Mouse (Mus musculus): ENCODE data around the gene Mapkapk2.
"Not testable (repeated sequence)": the region's sequence is repeated elsewhere in the genome, so short reads cannot be mapped to it uniquely, and the experiment has no call there.

The Mapkapk2 gene

DNA sequence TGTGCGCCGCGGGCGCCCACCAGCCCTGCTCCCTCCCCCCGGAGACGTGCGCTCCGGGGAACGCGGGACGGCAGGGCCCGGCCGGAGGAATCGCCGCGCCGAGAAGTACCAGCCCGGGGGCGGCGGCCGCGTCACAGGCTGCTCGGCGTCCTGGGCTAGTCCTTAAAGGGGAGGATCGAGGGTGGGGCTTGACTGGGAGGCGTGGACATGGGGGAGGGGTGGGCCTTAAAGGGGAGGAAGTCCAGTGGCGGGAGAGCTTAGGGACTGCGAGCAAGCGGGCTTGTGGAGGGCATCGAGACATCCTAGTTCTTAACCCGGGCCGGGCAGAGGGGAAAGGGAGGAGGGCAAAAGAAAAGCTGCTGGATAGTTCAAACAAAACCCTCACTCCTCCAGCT is at the start of gene Mapkapk2:
Mapkapk2 (minus strand) TSS at position 127 of the 395 bp plus-strand sequence.
- DNase-seq (ENCODE audit: low spot score) = peak; percentile 75

DNA sequence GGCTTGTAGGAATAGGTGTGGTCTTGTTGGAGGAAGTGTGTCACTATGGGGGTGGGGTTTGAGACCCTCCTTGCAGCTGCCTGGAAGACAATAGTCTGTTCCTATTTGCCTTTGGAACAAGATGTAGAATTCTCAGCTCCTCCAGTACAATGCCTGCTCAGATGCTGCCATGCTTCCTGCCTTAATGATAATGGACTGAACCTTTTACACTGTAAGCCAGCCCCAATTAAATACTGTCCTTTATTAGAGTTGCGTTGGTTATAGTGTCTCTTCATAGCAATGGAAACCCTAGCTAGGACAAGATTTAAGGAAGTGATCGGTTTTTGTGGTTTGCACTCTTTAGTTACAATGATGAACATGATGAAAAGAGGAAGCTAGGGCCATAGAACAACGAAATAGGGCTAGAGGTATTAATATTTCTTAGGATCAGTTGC is 48.6 kb upstream of the Mapkapk2 start:
- no peak for DNase-seq (ENCODE audit: low spot score)

GRCm38 (mm10) chr1:131145222-131145621 is 47.6 kb upstream of the Mapkapk2 start:
- not testable (repeated sequence) for DNase-seq (ENCODE audit: low spot score)

DNA sequence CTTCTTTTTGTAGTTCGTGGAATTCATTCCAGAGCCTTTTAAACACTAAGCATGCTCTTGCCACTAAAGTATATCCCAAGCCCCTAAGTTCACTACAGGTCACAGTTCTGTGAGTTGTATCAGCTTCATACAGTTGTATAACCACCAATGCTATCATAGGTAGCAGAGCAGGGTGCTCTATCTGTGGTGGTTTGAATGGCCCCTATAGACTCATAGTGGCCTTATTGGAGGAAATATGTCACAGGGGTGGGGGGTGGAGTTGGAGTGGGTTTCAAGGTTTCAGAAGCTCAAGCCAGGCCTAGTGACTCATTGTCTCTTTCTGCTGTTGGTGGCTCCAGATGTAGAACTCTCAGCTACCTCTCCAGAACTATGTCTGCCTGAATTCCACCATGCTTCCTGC is 44.8 kb upstream of the Mapkapk2 start:
- DNase-seq (ENCODE audit: low spot score) = no peak

DNA sequence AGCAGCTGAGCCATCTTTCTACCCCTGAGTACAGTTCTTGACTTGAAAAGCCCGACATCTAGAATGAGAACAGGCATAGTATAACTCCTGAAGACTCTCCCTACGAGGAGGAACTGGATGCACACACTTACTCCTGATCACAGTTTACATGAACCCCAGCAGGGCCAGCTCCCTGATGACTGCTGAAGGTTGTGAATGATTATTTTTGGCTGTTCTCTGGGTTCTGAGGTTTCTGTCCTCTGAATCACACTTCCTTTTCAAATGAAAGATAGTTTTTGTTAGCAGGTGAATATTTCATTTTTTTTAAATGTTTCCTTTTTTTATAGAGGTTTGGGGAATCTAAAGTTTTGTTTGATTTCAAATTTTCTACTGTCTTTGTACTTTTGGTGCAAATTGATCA is 43.8 kb upstream of the Mapkapk2 start:
- DNase-seq (ENCODE audit: low spot score) = no peak

DNA sequence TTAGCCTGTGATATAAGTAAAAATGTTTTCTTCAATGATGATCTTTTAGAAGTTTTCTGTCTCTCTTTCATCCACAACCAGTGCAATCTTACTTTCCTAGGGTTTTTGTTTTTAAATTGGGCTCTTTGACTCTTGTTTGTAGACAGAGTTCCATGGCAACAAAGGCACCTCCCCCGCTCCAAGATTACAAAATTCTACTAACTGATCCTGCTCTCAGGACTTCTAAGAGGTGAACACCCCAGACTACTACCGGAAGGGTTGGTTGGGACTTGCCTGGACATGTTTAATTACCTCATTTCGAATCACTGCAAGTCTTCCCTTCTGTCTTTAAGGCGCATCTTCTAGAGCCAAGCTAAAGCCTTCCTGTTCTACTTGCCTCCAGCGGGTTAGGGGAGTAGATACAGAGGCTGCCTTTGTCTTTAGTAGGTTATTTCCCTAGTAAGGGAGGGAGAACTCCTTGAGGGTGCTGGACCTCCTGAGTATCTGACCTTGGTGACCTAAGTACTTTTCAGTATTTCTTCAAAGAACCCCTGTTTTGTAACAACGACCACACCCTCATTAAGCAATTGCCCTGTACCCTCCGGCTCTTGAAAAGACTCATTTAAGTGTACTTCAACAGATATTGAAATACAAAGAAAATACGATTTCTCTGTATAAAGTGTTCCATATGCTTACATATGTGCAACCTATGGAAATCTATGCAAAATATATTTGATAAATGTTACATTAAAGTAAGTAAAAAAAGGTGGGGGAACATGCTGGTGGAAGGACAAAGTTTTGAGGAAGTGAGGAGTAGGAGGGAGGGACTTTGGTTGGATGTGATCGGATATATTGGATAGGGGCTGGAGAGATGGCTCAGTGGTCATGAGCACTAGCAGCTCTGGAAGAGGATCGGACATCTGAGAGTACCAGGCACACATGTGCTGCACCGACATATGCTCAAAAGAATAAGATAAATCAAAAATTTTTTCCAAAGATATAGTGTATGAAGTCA is 41.8 kb upstream of the Mapkapk2 start:
- DNase-seq (ENCODE audit: low spot score) = no peak

GRCm38 (mm10) chr1:131138191-131139016 is 40.8 kb upstream of the Mapkapk2 start, which contains the start of gene Dyrk3:
Gene Dyrk3 (minus strand): TSS chr1:131138340.
- peak; percentile 91 for DNase-seq (ENCODE audit: low spot score)

DNA sequence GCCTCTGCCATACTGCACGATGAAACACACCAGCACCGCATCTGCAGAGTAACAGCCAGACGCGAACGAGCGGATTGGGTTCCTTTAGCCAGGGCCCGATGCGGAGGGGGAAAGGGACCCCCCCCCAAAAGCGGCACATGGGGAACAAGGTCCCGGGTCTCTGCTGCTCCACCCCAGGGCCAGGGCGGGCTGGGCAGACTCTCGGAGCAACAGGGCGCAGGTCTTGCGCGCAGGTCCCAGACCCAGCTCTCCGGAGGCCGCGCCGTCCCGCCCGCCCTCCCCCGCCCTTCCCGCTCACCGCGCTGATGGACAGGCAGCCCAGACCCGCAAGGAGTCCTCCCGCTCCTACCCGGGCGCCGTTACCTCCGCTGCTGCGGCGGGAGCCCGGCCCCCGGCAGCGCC is 40.1 kb upstream of the Mapkapk2 start:
- no peak for DNase-seq (ENCODE audit: low spot score)

DNA sequence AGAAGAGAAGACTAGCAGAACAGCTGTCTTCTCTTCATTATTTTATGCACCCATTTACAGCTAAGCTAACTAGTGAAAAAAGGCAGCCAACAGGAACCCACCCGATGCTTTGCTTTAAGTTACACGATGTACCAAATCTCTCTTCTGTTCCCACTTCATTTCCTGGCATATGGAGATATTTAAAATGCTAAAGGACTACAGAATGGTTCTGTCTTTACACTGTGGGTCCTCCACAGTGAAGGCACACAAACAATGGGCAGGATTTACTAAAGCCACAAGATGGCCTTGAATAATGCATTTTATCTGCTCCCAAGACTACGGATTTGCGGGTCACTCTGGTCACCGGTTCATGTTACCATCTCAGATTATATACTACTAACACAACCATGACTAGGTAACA is 39.5 kb upstream of the Mapkapk2 start:
- DNase-seq (ENCODE audit: low spot score) = no peak

- no peak for DNase-seq (ENCODE audit: low spot score)
Observed at GRCm38 (mm10) chr1:131135960-131136629, 38.5 kb upstream of the Mapkapk2 start.

DNA sequence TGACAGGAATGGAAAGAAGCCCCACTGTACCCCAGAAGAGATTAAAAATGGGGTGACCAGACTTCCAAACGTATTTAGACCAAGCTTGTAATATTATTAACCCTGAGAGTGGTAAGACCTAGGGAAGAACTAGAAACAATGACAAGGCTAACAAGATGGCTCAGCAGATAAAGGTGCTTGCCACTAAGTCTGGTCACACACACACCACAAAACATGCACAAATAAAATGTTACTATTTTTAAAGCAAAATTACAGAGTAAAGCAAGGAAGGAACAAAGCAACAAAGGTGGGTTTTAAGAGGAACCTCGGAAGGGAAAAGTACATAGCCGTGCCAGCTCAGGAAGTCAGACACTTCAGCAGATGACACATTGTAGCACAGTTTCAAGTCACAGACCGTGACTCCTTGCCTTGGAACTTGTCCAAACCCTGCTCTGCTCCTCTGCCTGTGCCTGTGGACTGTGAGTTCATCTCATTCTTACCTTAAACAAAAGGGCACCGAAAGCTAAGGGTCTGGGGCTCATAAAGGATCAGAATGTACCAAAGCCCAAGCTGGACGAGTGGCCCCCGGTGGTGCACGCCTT is 37.4 kb upstream of the Mapkapk2 start:
- DNase-seq (ENCODE audit: low spot score) = no peak

GRCm38 (mm10) chr1:131134231-131134630 is 36.6 kb upstream of the Mapkapk2 start:
- no peak for DNase-seq (ENCODE audit: low spot score)

DNA sequence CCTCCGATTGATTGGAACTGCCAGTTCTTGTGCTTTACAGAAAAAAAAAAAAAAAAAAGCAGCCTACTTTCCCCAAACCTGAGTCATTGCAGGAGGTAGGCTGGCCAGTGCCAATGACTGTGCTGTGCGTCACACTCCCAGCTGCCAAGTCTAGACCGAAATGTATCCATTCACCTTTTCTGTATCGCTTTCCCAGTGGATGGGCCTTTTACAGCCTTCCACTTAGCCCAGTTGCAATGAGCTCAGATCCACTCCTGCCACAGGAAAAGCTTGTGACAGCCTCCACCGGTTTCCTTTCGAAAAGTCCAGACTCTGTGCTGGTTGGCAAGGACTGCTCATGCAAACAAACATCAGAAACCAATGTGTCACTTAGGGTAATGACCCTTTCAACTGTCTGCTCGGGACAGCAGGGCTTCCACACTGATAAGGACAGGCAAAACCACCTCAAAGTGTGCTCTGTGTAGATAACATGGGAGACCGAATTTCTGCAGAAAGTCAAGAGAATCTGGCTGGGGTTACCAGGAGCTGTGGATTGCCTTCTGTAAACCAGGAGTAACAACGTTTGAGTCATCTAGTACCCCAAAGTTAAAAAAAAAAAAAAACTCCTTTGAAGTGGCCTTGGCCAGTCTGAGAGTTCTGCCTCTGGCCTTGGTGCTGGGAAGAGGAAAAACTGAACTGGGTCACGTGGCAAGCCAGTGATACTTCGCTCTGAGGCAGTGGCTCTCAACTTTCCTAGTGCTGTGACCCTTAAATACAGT is 28.5 kb upstream of the Mapkapk2 start:
- peak; percentile 77 for DNase-seq (ENCODE audit: low spot score)

DNA sequence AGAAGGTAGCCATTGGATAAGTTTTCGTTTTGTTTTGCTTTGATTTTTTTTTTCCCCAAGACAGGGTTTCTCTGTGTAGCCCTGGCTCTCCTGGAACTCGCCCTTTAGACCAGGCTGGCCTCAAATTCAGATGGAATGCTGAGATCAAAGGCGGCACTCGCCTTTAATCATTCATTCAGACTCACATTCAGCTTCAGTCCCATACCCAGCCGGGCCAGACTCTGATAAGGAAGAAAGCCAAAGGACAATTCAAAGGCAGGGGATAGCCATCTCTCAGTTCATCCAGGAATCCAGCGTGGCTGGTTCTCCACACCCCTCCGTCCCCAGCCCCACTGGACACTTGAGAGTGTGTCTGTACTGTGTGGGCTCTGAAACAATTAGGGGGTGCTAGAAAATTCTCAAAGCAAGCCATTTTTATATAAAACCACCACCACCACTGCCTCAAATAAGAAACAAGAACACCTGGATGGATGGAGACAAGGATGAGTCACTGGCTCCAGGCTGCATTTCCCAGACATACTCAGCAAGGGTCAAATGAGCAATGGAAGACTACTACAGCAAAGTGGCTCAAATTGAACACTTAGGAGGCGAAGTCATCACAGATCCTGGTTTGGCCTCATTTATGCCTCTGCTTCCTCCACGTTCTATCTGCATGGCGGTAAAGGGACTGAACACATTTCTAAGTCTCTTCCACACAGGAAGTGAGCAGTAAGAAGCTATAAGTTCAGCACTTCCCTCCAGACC is 26.1 kb upstream of the Mapkapk2 start:
- DNase-seq (ENCODE audit: low spot score) = no peak

DNA sequence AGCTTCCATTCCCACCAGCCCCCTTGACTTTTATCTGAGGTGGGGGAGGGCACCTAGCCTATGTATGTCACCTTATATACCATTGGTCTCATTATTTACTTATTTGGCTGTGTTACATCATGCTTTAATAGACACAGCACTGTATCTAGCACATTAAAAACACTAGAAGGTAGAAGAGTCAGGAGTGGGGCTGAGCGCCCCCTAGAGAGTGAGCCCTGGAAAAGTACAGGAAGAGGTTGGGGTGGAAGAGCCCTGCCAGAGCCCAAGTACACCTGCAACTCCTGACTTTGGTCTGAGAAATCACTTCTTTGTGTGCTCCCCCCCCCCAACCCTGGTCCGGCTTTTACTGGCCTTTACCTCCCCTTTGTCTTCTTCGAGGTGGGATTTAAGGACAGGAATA is 24.4 kb upstream of the Mapkapk2 start:
- DNase-seq (ENCODE audit: low spot score) = no peak

DNA sequence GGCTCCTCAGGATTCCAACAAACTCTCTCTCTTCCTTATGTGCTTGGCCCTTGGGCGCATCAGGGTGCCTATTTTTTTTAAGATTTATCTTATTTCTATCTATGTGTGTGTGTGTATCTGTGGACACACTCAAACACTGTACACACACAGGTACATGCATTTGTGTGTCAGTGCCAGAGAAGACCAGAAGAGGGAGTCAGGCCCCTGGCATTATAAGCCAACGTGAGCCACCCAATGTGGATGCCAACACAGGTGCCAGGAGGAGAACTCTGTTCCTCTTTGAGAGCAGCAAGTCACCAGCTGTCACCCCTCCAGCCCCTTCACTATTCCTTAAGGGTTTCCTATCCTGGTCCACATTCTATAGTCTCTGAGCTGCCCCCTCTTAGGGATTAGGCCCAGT is 21.4 kb upstream of the Mapkapk2 start:
- DNase-seq (ENCODE audit: low spot score) = peak; percentile 54

GRCm38 (mm10) chr1:131118530-131118929 is 20.9 kb upstream of the Mapkapk2 start:
- no peak for DNase-seq (ENCODE audit: low spot score)

GRCm38 (mm10) chr1:131116430-131117011 is 18.9 kb upstream of the Mapkapk2 start:
- no peak for DNase-seq (ENCODE audit: low spot score)

DNA sequence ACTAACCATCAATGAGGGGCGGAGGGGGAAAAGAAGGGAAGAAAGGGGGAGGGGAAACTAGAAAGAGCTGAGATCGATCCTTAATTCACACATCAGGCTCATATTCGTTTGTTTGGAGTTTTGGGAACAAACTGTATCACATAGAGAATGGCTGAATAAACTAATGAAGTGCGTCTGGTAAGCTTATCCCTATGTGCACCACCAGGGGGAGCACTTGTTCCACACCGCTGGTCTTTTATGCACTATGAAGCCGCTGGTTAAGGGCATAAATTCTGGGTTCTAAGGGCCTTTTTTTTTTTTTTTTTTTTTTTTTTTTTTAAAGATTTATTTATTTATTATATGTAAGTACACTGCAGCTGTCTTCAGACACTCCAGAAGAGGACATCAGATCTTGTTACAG is 18.3 kb upstream of the Mapkapk2 start:
- no peak for DNase-seq (ENCODE audit: low spot score)

GRCm38 (mm10) chr1:131112576-131112975 is 14.9 kb upstream of the Mapkapk2 start:
- DNase-seq (ENCODE audit: low spot score) = no peak
